In the genomic region with DNA sequence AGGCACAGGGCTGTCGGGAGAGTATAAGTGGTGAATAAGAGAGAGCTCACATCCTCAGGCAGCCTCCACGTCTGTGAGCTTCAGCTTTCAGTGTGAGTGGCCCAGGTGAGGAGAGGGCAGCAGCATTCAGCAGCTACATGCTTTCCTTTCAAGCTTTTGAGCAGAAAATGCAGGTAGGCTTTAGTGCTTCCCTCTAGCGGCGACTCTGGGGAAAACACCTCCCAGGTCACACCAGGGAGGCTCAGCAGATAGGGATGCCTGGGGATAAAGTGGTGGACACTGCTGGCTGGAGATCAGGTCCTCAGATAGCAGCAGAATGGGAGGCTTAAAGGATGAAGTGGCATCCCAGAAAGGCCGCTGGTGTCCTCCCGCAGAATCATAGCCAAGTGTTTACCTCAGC, we compare ENCODE assay signal across 9 mouse cellular contexts. TPM values are rescaled to one million over a fixed set of nuclear protein-coding genes. Genes with fewer than 3 reads are reported as not detected.
DNase-seq lines count a peak whose midpoint lies in the region; ATAC-seq and TF ChIP-seq lines count a peak whose summit lies in the region.
"Not testable (repeated sequence)": the region's sequence is repeated elsewhere in the genome, so short reads cannot be mapped to it uniquely, and the experiment has no call there.
"Had no signal": no experiment of that assay in that cellular context is flagged by ENCODE, and none has a peak within 500 bp of the region (broad histone marks: within the 10 kb centered on the region; RNA-seq: fewer than 3 reads in every experiment).

No protein-coding gene starts in this region.

- not testable (repeated sequence) for H3K27ac ChIP-seq in cortical plate, adult 2 months (ENCODE audit: insufficient read depth, low read length); liver, embryonic 11.5 days (ENCODE audit: low read depth, low read length); neural tube, embryonic 11.5 days (ENCODE audit: low read depth, low read length); stomach, postnatal 0 days (replicated peaks)

- not testable (repeated sequence) for H3K9me3 ChIP-seq in liver, embryonic 11.5 days (ENCODE audit: control insufficient read depth, low read length); neural tube, embryonic 11.5 days (ENCODE audit: control insufficient read depth, low read length); stomach, postnatal 0 days (ENCODE audit: control insufficient read depth, low read length)

- H3K79me3 ChIP-seq in C2C12 (ENCODE audit: low read depth): not testable (repeated sequence)

- H3K36me3 ChIP-seq in C2C12 (ENCODE audit: control insufficient read depth, insufficient read depth); liver, embryonic 11.5 days (ENCODE audit: control insufficient read depth, insufficient read depth, low read length); neural tube, embryonic 11.5 days (ENCODE audit: control insufficient read depth, insufficient read depth, low read length); stomach, postnatal 0 days (ENCODE audit: control insufficient read depth, insufficient read depth, low read length): not testable (repeated sequence)

- not testable (repeated sequence) for H3K9ac ChIP-seq in liver, embryonic 11.5 days (ENCODE audit: low read depth, low read length); neural tube, embryonic 11.5 days (ENCODE audit: low read length); stomach, postnatal 0 days (ENCODE audit: low read length)

- not testable (repeated sequence) for H3K4me2 ChIP-seq in liver, embryonic 11.5 days; neural tube, embryonic 11.5 days (ENCODE audit: low read depth); stomach, postnatal 0 days (replicated peaks; ENCODE audit: low read depth)

- not testable (repeated sequence) for TF ChIP-seq EP300 in stomach, postnatal 0 days (optimal IDR thresholded peaks at IDR 0.05)

- not testable (repeated sequence) for ATAC-seq in liver, embryonic 11.5 days (replicated peaks; ENCODE audit: low FRiP score); neural tube, embryonic 11.5 days (ENCODE audit: insufficient read depth, low FRiP score, low TSS enrichment)
- ATAC-seq in stomach, postnatal 0 days (ENCODE audit: low FRiP score, low TSS enrichment): peak; percentile 31; the same call in 1 of the 2 replicates

- DNase-seq in adrenal gland, postnatal 14 days: peak; percentile 50
- DNase-seq in gastrocnemius, postnatal 10 days: peak; percentile 27
- peak; percentile 38 for DNase-seq in kidney, adult 11 months
- DNase-seq in liver, embryonic 11.5 days (ENCODE audit: low spot score): peak; percentile 46
- DNase-seq in neural tube, embryonic 11.5 days (ENCODE audit: low spot score): peak; percentile 65
- DNase-seq in stomach, postnatal 0 days (ENCODE audit: low spot score): peak; percentile 81

- not testable (repeated sequence) for H3ac ChIP-seq in C2C12 (ENCODE audit: control insufficient read depth, insufficient read length, low read depth)

- not testable (repeated sequence) for H3K4me1 ChIP-seq in cortical plate, adult 2 months (ENCODE audit: control insufficient read depth, insufficient read depth, low read length); liver, embryonic 11.5 days (replicated peaks; ENCODE audit: control insufficient read depth, insufficient read depth, low read length); neural tube, embryonic 11.5 days (ENCODE audit: control insufficient read depth, insufficient read depth, low read length); stomach, postnatal 0 days (replicated peaks; ENCODE audit: control insufficient read depth, insufficient read depth)

- TF ChIP-seq CTCF in C2C12 (IDR thresholded peaks at IDR 0.05; ENCODE audit: control insufficient read depth, insufficient read depth, insufficient read length): peak; percentile 37
- TF ChIP-seq CTCF in cortical plate, adult 2 months (IDR thresholded peaks at IDR 0.05; ENCODE audit: extremely low read depth, insufficient read depth, low read length): peak; percentile 57
- peak; percentile 82 for TF ChIP-seq CTCF in stomach, postnatal 0 days (IDR thresholded peaks at IDR 0.05; ENCODE audit: low read depth)

- TF ChIP-seq POLR2A in cortical plate, adult 2 months (IDR thresholded peaks at IDR 0.05; ENCODE audit: extremely low read depth, insufficient read depth, low read length): not testable (repeated sequence)

- not testable (repeated sequence) for H3K27me3 ChIP-seq in C2C12 (ENCODE audit: control insufficient read depth, insufficient read depth, insufficient read length); liver, embryonic 11.5 days (replicated peaks; ENCODE audit: control insufficient read depth, insufficient read depth, low read length); neural tube, embryonic 11.5 days (ENCODE audit: control insufficient read depth, insufficient read depth, low read length); stomach, postnatal 0 days (ENCODE audit: control insufficient read depth, insufficient read depth, low read length)

- WGBS in liver, embryonic 11.5 days: 9% methylated on average over 6 of the region's 6 CpGs
- WGBS in neural tube, embryonic 11.5 days: 18% methylated on average over 6 of the region's 6 CpGs
- 9% methylated on average over 6 of the region's 6 CpGs for WGBS in stomach, postnatal 0 days

- not testable (repeated sequence) for H3K4me3 ChIP-seq in C2C12 (ENCODE audit: insufficient read depth, poor library complexity, severe bottlenecking); cortical plate, adult 2 months (ENCODE audit: insufficient read depth, low read length); liver, embryonic 11.5 days (ENCODE audit: low read depth, low read length); neural tube, embryonic 11.5 days (ENCODE audit: low read depth, low read length); stomach, postnatal 0 days (ENCODE audit: low read depth, low read length)

- not testable (repeated sequence) for H3K79me2 ChIP-seq in C2C12 (ENCODE audit: control insufficient read depth, insufficient read depth)

RNA-seq across cellular contexts. Expression of a gene that starts 6.4 kb away (rescaled TPM):
- 0.33 TPM for polyA plus RNA-seq in C2C12 (2012; fragmentation: generic; extraction: Trizol)
- total RNA-seq in adrenal gland, postnatal 14 days (2021): not detected in 2 replicates
- polyA plus RNA-seq in cortical plate, adult 2 months (2012; rRNA removed): not detected in 2 replicates
- not detected for total RNA-seq in gastrocnemius, postnatal 10 days (2021)
- not detected in 2 replicates for polyA plus RNA-seq in liver, embryonic 11.5 days (2014; fragmentation: Nextera tagmentation; extraction: Ambion mirVana)
- polyA plus RNA-seq in neural tube, embryonic 11.5 days (2014; fragmentation: Nextera tagmentation; extraction: Ambion mirVana): not detected in 2 replicates
- polyA plus RNA-seq in stomach, postnatal 0 days (2015; fragmentation: Nextera tagmentation; extraction: Ambion mirVana): 5.1 and 5.8 TPM in 2 replicates
- polyA plus RNA-seq: gonadal fat pad, adult 2 months had no signal

RNA-seq across cellular contexts. Expression of a gene that starts 18.5 kb away (rescaled TPM):
- not detected for polyA plus RNA-seq in C2C12 (2012; fragmentation: generic; extraction: Trizol)
- total RNA-seq in adrenal gland, postnatal 14 days (2021): not detected in 2 replicates
- polyA plus RNA-seq in cortical plate, adult 2 months (2012; rRNA removed): not detected in 2 replicates
- total RNA-seq in gastrocnemius, postnatal 10 days (2021): not detected
- not detected in 2 replicates for polyA plus RNA-seq in liver, embryonic 11.5 days (2014; fragmentation: Nextera tagmentation; extraction: Ambion mirVana)
- polyA plus RNA-seq in neural tube, embryonic 11.5 days (2014; fragmentation: Nextera tagmentation; extraction: Ambion mirVana): not detected in 2 replicates
- polyA plus RNA-seq in stomach, postnatal 0 days (2015; fragmentation: Nextera tagmentation; extraction: Ambion mirVana): not detected in 2 replicates
- polyA plus RNA-seq: gonadal fat pad, adult 2 months had no signal

RNA-seq across cellular contexts. Expression of a gene that starts 31.3 kb away (rescaled TPM):
- polyA plus RNA-seq in C2C12 (2012; fragmentation: generic; extraction: Trizol): not detected
- not detected in 2 replicates for total RNA-seq in adrenal gland, postnatal 14 days (2021)
- not detected in 2 replicates for polyA plus RNA-seq in cortical plate, adult 2 months (2012; rRNA removed)
- total RNA-seq in gastrocnemius, postnatal 10 days (2021): not detected
- polyA plus RNA-seq in liver, embryonic 11.5 days (2014; fragmentation: Nextera tagmentation; extraction: Ambion mirVana): not detected in 2 replicates
- polyA plus RNA-seq in neural tube, embryonic 11.5 days (2014; fragmentation: Nextera tagmentation; extraction: Ambion mirVana): not detected in 2 replicates
- polyA plus RNA-seq in stomach, postnatal 0 days (2015; fragmentation: Nextera tagmentation; extraction: Ambion mirVana): not detected in 2 replicates
- polyA plus RNA-seq: gonadal fat pad, adult 2 months had no signal

RNA-seq across cellular contexts. Expression of a gene that starts 39.2 kb away (rescaled TPM):
- 0.76 TPM for polyA plus RNA-seq in C2C12 (2012; fragmentation: generic; extraction: Trizol)
- not detected in 2 replicates for total RNA-seq in adrenal gland, postnatal 14 days (2021)
- polyA plus RNA-seq in cortical plate, adult 2 months (2012; rRNA removed): not detected in 2 replicates
- total RNA-seq in gastrocnemius, postnatal 10 days (2021): not detected
- polyA plus RNA-seq in liver, embryonic 11.5 days (2014; fragmentation: Nextera tagmentation; extraction: Ambion mirVana): not detected in 2 replicates
- polyA plus RNA-seq in neural tube, embryonic 11.5 days (2014; fragmentation: Nextera tagmentation; extraction: Ambion mirVana): not detected in 2 replicates
- 929 and 937 TPM in 2 replicates for polyA plus RNA-seq in stomach, postnatal 0 days (2015; fragmentation: Nextera tagmentation; extraction: Ambion mirVana)
- polyA plus RNA-seq: gonadal fat pad, adult 2 months had no signal

RNA-seq across cellular contexts. Expression of a gene that starts 59.5 kb away (rescaled TPM):
- 0.09 TPM for polyA plus RNA-seq in C2C12 (2012; fragmentation: generic; extraction: Trizol)
- total RNA-seq in adrenal gland, postnatal 14 days (2021): 3.3 TPM in 1 of 2 replicates, not detected in the other
- polyA plus RNA-seq in cortical plate, adult 2 months (2012; rRNA removed): 0.28 and 0.44 TPM in 2 replicates
- not detected for total RNA-seq in gastrocnemius, postnatal 10 days (2021)
- polyA plus RNA-seq in liver, embryonic 11.5 days (2014; fragmentation: Nextera tagmentation; extraction: Ambion mirVana): not detected in 2 replicates
- not detected in 2 replicates for polyA plus RNA-seq in neural tube, embryonic 11.5 days (2014; fragmentation: Nextera tagmentation; extraction: Ambion mirVana)
- 69.4 and 82.2 TPM in 2 replicates for polyA plus RNA-seq in stomach, postnatal 0 days (2015; fragmentation: Nextera tagmentation; extraction: Ambion mirVana)

Comparison
In these comparisons a context has a peak if more than half of its experiments do, and no peak if none do; other contexts are left out.
1. DNase-seq: peak in every context shown above with its lines; median percentile 81 in stomach, postnatal 0 days; 65 in neural tube, embryonic 11.5 days; 50 in adrenal gland, postnatal 14 days; 46 in liver, embryonic 11.5 days; 38 in kidney, adult 11 months; 27 in gastrocnemius, postnatal 10 days.